Mouse (Mus musculus) liver, postnatal 0 days (tissue): ENCODE measurements around the gene Nfib. TPM values are rescaled to one million over a fixed set of nuclear protein-coding genes. Genes with fewer than 3 reads are reported as not detected.

Experiments used
- ATAC-seq: fragments of 200-750 bp; cut with Nextera tagmentation; 2 replicates; pipeline ENCODE4 v1.8.0; 2017; ENCODE audit warnings: mild to moderate bottlenecking, moderate library complexity
- DNase-seq: peaks from one replicate; pipeline ENCODE4 v3.0.0-alpha.2; 2016
- H3K27ac ChIP-seq: fragments of 300-500 bp; sonication (generic); 2 replicates; pipeline ENCODE4 v1.5.1; 2014; ENCODE audit warnings: antibody characterized with exemption, moderate library complexity, mild to moderate bottlenecking, low read depth
- H3K27me3 ChIP-seq: fragments of 300-500 bp; sonication (generic); 2 replicates; pipeline ENCODE4 v1.6.1; 2014; ENCODE audit warnings: low read length, control low read depth, mixed read lengths; ENCODE audit not compliant: insufficient read depth
- H3K36me3 ChIP-seq: fragments of 300-500 bp; sonication (generic); replicated peaks from 2 replicates; pipeline ENCODE4 v1.6.1; 2014; ENCODE audit warnings: mild to moderate bottlenecking, control low read depth, low read length, moderate library complexity, mixed read lengths; ENCODE audit not compliant: insufficient read depth
- H3K4me1 ChIP-seq: fragments of 300-500 bp; sonication (generic); 2 replicates; pipeline ENCODE4 v1.6.1; 2014; ENCODE audit warnings: antibody characterized with exemption, mild to moderate bottlenecking, control low read depth; ENCODE audit not compliant: insufficient read depth
- H3K4me2 ChIP-seq: fragments of 300-500 bp; sonication (generic); 2 replicates; pipeline ENCODE4 v1.6.1; 2014; ENCODE audit warnings: low read depth, mild to moderate bottlenecking, low read length, moderate library complexity, mixed read lengths
- H3K4me3 ChIP-seq: fragments of 300-500 bp; sonication (generic); 2 replicates; pipeline ENCODE4 v1.5.1; 2014; ENCODE audit warnings: low read depth, low read length
- H3K9ac ChIP-seq: fragments of 300-500 bp; sonication (generic); replicated peaks from 2 replicates; pipeline ENCODE4 v1.6.1; 2014; ENCODE audit warnings: mild to moderate bottlenecking, moderate library complexity
- H3K9me3 ChIP-seq: fragments of 300-500 bp; sonication (generic); 2 replicates; pipeline ENCODE4 v1.6.1; 2016; ENCODE audit warnings: mild to moderate bottlenecking, control low read depth, low read length, mixed read lengths
- CTCF ChIP-seq: sonication (generic); IDR thresholded peaks from 2 replicates; pipeline ENCODE4 v1.5.1; 2016; ENCODE audit warnings: antibody characterized with exemption, low read depth
- EP300 ChIP-seq: IDR thresholded peaks from 2 replicates; pipeline ENCODE4 v1.6.1; 2016; ENCODE audit warnings: antibody characterized with exemption, low read depth, mild to moderate bottlenecking
- WGBS: fragments of 180-500 bp; shearing (Covaris S2); extraction: QIAGEN DNeasy Blood & Tissue Kit; methylation state at CpG from one replicate; pipeline ENCODE4 v1.1.7; 2014; ENCODE audit not compliant: insufficient replicate concordance; 5-methylcytosine and 5-hydroxymethylcytosine counted together
- polyA plus RNA-seq: library from polyadenylated mRNA; unstranded; fragments of >200 nt; fragmentation: Nextera tagmentation; extraction: Ambion mirVana; gene quantifications from 2 replicates; pipeline ENCODE4 v1.2.1, GENCODE M21; 2015

Gene Nfib
- polyA plus RNA-seq, 1 experiment from 2014 or later, result 8.3 TPM

- TF ChIP-seq CTCF (no peak), EP300 (no peak)
- ATAC-seq (no peak), DNase-seq (no peak)
- H3K27me3 ChIP-seq, result 0 out of 2 replicates have a peak, but pooled peaks cover 4% of the 10 kb centered on the region
- H3K27ac ChIP-seq, result no peak overlapping the region
- WGBS, result 70% methylated on average over 10 of the region's 10 CpGs
- no peaks in the 10 kb centered on the region for H3K36me3 ChIP-seq
- H3K9me3 ChIP-seq, result no peaks in the 10 kb centered on the region
- no peaks in the 10 kb centered on the region for H3K4me1 ChIP-seq
- H3K4me2 ChIP-seq, result no peak overlapping the region
- no peak overlapping the region for H3K4me3 ChIP-seq
- H3K9ac ChIP-seq, result no peak overlapping the region
These were observed 162.7 kb downstream of the Nfib start for GRCm38 (mm10) chr4:82542656-82543397.

GRCm38 (mm10) chr4:82541894-82542510 is 163.5 kb downstream of the Nfib start:
- H3K27me3 ChIP-seq, result 0 out of 2 replicates have a peak, but pooled peaks cover 9% of the 10 kb centered on the region
- H3K9ac ChIP-seq, result no peak overlapping the region
- ATAC-seq (0 out of 2 replicates have a peak, but pooled peaks have one; percentile 31), DNase-seq (peak; percentile 44)
- no peak overlapping the region for H3K4me2 ChIP-seq
- H3K4me3 ChIP-seq, result no peak overlapping the region
- 29% methylated on average over 7 of the region's 7 CpGs for WGBS
- H3K27ac ChIP-seq, result no peak overlapping the region
- H3K36me3 ChIP-seq, result no peaks in the 10 kb centered on the region
- no peaks in the 10 kb centered on the region for H3K9me3 ChIP-seq
- peaks cover 3% of the 10 kb centered on the region; the same call in 1 of the 2 replicates for H3K4me1 ChIP-seq
- TF ChIP-seq EP300 (no peak), CTCF (peak; percentile 76)

GRCm38 (mm10) chr4:82540466-82540990 is 165.0 kb downstream of the Nfib start:
- Histone ChIP-seq H3K9me3 (no peaks in the 10 kb centered on the region), H3K36me3 (no peaks in the 10 kb centered on the region), H3K4me2 (no peak overlapping the region), H3K27ac (no peak overlapping the region), H3K4me3 (no peak overlapping the region), H3K27me3 (peaks cover 13% of the 10 kb centered on the region; the same call in 1 of the 2 replicates), H3K4me1 (peaks cover 9% of the 10 kb centered on the region; the same call in 1 of the 2 replicates), H3K9ac (no peak overlapping the region)
- DNase-seq (no peak), ATAC-seq (no peak)
- TF ChIP-seq CTCF (no peak), EP300 (no peak)
- 52% methylated on average over 5 of the region's 5 CpGs for WGBS

GRCm38 (mm10) chr4:82540048-82540410 is 165.5 kb downstream of the Nfib start:
- Histone ChIP-seq H3K36me3 (no peaks in the 10 kb centered on the region), H3K27ac (no peak overlapping the region), H3K9me3 (no peaks in the 10 kb centered on the region), H3K9ac (no peak overlapping the region), H3K4me1 (peaks cover 9% of the 10 kb centered on the region; the same call in 1 of the 2 replicates), H3K4me2 (no peak overlapping the region), H3K27me3 (peaks cover 13% of the 10 kb centered on the region; the same call in 1 of the 2 replicates), H3K4me3 (no peak overlapping the region)
- WGBS, result 54% methylated on average over 2 of the region's 2 CpGs
- DNase-seq (no peak), ATAC-seq (no peak)
- TF ChIP-seq CTCF (no peak), EP300 (no peak)

- H3K27me3 ChIP-seq, result peaks cover 13% of the 10 kb centered on the region; the same call in 1 of the 2 replicates
- H3K4me2 ChIP-seq, result no peak overlapping the region
- TF ChIP-seq CTCF (no peak), EP300 (no peak)
- peaks cover 9% of the 10 kb centered on the region; the same call in 1 of the 2 replicates for H3K4me1 ChIP-seq
- H3K36me3 ChIP-seq, result no peaks in the 10 kb centered on the region
- WGBS, result 31% methylated on average over 8 of the region's 8 CpGs
- no peak overlapping the region for H3K9ac ChIP-seq
- H3K4me3 ChIP-seq, result no peak overlapping the region
- H3K27ac ChIP-seq, result no peak overlapping the region
- DNase-seq (no peak), ATAC-seq (no peak)
- no peaks in the 10 kb centered on the region for H3K9me3 ChIP-seq
These were observed 166.0 kb downstream of the Nfib start for GRCm38 (mm10) chr4:82539406-82540047.

GRCm38 (mm10) chr4:82538815-82539214 is 166.7 kb downstream of the Nfib start:
- Histone ChIP-seq H3K4me2 (peak overlapping the region; percentile 68), H3K4me1 (peaks cover 9% of the 10 kb centered on the region; the same call in 1 of the 2 replicates), H3K36me3 (no peaks in the 10 kb centered on the region), H3K27me3 (peaks cover 13% of the 10 kb centered on the region; the same call in 1 of the 2 replicates), H3K9ac (no peak overlapping the region), H3K9me3 (no peaks in the 10 kb centered on the region), H3K27ac (no peak overlapping the region), H3K4me3 (peak overlapping the region; percentile 38; the same call in 1 of the 2 replicates)
- 12% methylated on average over 9 of the region's 9 CpGs for WGBS
- DNase-seq (no peak), ATAC-seq (no peak)
- TF ChIP-seq CTCF, result no peak
- no peak for TF ChIP-seq EP300
